Mouse (Mus musculus) ES-Bruce4 (cell line): ENCODE results near the gene Hap1.

Experiments used
- EP300 ChIP-seq: IDR thresholded peaks from 2 replicates; pipeline ENCODE4 v1.6.1; 2011; ENCODE audit warnings: low read depth, low read length; ENCODE audit not compliant: insufficient read depth
- POLR2A ChIP-seq: IDR thresholded peaks from one replicate; pipeline ENCODE4 v1.8.1; 2011; ENCODE audit warnings: low read length; ENCODE audit not compliant: insufficient read depth

DNA sequence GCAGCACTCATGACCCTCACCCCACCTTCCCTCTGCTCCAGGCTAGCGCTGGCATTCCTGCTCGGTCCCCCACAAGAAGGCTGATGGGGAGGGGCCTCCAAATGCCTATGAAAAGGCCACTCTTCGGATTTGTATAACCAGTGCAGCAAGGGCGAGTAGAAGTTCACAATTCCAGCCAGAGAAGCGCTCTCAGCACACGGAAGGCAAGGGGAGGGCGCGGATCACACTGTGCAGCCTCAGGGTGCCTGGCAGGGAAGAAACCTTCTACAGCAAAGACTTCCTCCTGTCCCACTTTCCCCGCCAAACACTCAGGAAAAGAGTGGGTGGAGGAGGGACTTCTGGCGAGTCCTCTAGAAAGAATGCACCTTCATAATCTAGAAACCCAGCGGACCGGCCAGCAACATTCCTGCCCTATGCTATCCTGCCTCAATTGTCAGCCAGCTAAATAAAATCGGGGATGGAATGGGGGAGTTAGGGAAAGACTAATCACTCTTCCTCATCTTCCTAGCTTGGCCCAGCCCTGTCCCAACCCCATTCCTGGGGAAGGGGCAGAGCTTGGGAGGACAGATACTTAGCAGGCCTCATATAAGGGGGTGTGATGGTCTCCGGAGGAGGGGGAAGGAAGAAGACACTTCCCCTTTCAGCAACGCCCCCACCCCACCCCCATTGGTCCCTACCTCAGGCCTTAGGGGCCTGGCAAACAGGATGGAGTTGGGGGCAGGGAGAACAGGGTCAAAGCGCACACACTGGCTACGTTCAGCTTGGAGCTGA is 40.1 kb upstream of the Hap1 start:
- TF ChIP-seq EP300 (peak; percentile 67; the same call in 1 of the 2 replicates), POLR2A (no peak)
